Mouse (Mus musculus): ENCODE results near the gene Dgcr8.

Gene Dgcr8

DNA sequence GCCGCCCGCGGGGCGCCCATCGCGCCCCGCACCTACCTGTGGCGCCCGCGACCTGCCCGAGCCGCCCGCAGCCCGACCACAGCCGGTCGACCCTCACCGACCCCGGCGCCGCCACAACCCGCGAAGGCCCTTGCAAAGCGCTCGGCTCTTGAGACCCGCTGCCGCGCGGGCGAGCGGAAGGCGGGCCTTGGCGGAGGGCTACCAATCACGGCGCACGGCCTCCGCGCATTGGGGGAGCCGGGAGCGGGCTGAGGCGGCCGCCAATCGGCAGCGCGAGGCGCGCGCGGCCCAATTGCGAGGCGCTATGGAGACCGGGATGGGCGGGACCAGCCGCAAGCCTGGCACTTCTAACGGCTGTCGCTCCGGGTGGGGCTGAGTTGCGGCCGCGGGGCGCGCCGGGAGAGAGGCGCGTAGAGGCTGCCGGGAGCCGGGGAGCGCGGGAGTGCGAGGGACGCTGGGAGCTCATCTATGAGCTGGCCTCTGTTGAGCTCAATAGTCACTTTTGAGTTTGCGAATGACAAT lies at the start of gene Dgcr8:
Dgcr8 (minus strand) TSS at position 180 of the 522 bp plus-strand sequence.
- DNase-seq (ENCODE audit: low read depth) = peak; percentile 97

DNA sequence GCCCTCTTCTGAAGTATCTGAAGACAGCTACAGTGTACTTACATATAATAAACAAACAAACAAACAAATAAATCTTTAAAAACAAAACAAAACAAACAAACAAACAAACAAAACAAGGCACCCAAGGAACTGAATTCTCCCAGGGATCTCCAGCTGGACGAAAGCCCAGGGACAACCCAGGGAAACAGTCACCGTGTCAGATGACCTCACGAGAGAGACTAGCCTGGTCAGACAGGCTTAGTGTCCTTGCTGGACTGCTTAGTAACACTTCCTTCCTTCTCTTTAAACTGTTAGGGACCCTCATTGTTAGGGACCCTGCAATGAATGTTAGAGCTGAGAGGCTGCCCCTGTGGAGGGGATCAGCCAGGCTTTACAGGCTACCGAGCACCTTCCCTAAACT lies 48.2 kb upstream of the Dgcr8 start:
- no peak for DNase-seq (ENCODE audit: low read depth)

GRCm38 (mm10) chr16:18335981-18336380 lies 46.9 kb upstream of the Dgcr8 start:
- DNase-seq (ENCODE audit: low read depth) = no peak

GRCm38 (mm10) chr16:18333976-18334375 lies 44.9 kb upstream of the Dgcr8 start:
- no peak for DNase-seq (ENCODE audit: low read depth)

GRCm38 (mm10) chr16:18328524-18328923 lies 39.5 kb upstream of the Dgcr8 start:
- no peak for DNase-seq (ENCODE audit: low read depth)

- DNase-seq (ENCODE audit: low read depth) = no peak
Measured at GRCm38 (mm10) chr16:18327936-18328335, 38.9 kb upstream of the Dgcr8 start.

DNA sequence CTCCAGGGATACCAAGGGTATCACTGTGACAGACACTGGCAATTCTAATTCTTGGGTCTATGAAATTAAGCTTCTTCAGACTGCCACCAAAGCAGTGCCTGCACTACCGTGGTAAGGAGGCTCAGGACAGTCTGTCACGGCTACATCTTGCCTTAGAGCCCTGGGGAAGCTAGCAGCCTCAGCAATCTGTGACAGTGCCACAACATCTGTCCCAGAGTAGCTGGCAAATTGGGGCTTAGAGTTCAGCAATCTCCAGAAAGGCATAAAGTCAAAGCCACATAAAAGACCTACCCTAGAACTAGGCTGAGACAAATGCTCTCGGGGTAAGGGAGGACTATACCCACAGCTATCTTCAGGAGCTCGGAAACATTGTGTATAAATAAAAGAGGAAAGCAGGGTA lies 36.7 kb upstream of the Dgcr8 start:
- no peak for DNase-seq (ENCODE audit: low read depth)

DNA sequence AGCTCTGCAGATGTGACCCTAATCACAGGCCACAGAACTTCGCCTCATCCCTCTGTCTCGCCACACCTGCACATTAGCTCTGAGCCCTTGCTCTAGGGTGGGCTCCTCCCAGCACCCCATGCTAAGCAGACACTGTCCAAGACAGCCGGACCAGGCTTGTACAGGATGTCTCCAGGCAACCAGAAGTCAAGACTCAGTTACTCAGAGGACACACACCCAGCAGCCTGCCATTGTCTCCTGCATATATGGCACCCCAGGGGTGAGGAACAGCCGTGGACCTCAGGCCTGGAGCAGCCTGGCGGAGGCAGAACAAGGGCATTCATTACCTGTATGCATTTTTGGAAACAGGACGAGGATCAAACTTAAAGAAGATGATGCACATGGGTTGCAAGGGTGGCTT lies 35.0 kb upstream of the Dgcr8 start:
- DNase-seq (ENCODE audit: low read depth) = no peak

DNA sequence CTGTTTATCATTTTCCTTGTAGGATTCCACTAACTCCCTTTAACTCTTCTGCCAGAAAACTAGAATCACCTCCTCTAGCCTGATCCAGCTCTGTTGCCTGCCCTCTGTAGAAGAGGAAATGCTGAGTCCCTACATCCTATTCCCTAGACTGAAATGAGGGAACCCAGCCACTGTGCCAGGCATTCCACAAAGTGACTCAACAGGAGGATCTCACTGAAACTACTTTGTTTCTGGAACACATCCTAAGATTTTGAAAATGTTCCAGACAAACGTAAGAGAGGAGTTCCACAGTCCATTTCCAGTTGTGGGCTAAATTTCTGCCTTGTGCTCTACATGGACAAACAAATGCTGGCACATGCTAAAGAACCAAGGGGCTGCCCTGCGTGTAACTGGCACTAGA lies 34.4 kb upstream of the Dgcr8 start:
- DNase-seq (ENCODE audit: low read depth) = no peak

GRCm38 (mm10) chr16:18321443-18321842 lies 32.4 kb upstream of the Dgcr8 start:
- DNase-seq (ENCODE audit: low read depth) = no peak

- DNase-seq (ENCODE audit: low read depth) = no peak
Measured at GRCm38 (mm10) chr16:18318992-18319391, 29.9 kb upstream of the Dgcr8 start.

- DNase-seq (ENCODE audit: low read depth) = no peak
Measured at GRCm38 (mm10) chr16:18308159-18308558, 19.1 kb upstream of the Dgcr8 start.

DNA sequence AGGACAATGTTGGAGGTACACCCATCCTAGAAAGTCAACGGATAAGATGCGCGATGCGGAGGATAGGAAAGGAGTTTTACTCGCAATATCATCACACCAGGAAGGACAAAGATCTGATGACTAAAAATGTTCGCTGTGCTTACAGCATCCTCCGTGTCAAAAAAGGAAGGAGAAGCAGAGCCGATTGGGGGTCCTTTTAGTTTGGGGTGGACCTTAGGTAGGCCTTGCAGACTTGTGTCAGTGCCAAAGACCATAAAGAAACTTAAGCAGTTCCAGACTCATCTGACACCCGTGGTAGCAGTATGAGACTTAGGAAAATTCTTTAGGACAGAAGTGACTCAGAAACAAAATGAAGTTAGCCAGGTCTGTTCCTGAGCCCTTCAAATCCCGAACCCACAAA lies 568 bp upstream of the Dgcr8 start:
- DNase-seq (ENCODE audit: low read depth) = peak; percentile 29

DNA sequence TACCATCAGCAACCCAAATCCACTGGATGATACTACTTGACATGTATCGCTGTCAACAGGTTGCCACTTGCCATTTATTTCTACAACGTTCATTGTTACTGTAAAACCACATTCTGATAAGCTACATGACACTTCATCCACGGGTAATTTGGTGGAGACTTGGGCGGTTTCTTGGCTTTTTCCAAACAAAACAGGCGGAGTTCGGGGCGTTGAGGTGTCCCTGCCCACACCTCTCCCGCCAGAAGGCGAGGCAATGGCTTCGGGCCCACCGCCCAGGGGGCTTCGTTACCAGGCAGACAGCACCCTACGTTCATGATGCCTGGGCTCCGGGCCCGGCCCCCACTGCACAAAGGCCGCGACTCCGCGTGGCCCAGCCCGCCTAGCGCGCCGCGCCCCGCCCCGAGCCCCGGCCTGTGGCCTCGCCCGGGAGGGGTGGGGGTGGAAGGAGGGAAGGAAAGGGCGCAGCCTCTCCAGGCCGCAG lies 425 bp downstream of the Dgcr8 start:
- peak; percentile 86 for DNase-seq (ENCODE audit: low read depth)

DNA sequence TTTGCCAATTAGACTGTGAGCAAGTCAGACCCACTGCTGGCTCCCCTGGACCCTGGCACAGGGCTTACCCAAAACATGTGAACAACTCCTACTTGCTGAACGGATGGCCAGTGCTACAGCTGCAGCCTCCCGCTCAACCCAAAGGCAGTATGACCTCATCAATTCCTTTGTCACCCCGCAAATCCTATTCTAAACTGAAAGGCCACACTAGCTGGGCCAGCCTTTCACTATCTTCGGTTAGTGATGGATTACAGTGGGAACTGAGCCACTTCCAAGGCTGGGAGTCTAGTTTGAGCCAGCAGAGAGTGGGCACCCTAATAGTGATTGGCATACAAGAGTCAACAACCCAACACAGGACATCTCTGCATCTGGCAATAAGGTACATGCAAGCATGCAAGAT lies 880 bp downstream of the Dgcr8 start:
- no peak for DNase-seq (ENCODE audit: low read depth)

DNA sequence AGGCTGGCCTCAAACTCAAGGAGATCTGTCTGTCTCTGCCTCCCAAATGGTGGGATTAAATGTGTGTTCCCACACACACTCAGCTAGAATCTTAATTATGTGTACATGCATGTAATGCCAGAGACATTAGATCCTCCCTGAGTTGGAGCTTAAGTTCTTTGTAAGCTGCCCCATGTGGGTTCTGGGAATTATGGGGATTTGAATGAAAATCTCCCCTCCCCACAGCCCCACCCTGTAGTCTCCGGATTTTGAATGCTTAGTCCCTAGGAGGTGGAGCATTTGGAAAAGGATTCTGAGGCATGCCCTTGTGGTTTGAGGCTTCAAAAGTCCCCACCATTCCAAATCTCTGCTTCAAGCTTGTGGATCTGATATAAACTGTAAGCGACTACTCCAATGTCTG lies 13.9 kb downstream of the Dgcr8 start:
- no peak for DNase-seq (ENCODE audit: low read depth)

GRCm38 (mm10) chr16:18268182-18268581 lies 20.9 kb downstream of the Dgcr8 start:
- peak; percentile 42 for DNase-seq (ENCODE audit: low read depth)

GRCm38 (mm10) chr16:18265024-18265423 lies 24.0 kb downstream of the Dgcr8 start:
- no peak for DNase-seq (ENCODE audit: low read depth)

GRCm38 (mm10) chr16:18258221-18258620 lies 30.8 kb downstream of the Dgcr8 start, which contains the start of gene Gm49776:
Gm49776 (minus strand) TSS chr16:18258321.
- no peak for DNase-seq (ENCODE audit: low read depth)

DNA sequence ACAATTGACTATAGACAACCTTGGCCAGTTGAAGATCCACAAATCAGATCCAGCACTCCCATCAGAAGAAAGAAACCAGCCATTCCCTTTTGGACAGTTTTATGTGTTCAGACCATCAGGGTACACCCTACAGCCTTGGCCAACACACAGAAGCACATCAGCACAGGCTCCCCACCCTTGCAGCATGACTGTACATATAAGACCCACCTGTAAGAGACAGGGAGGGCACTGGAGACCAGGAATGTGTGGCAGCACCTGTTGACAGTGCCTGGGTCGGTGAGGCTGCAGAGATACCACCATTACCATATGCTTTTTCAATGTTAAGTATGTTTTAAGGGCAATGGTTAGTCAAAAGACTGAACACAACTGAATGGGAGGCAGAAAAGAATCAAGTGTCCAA lies 35.2 kb downstream of the Dgcr8 start:
- DNase-seq (ENCODE audit: low read depth) = no peak

DNA sequence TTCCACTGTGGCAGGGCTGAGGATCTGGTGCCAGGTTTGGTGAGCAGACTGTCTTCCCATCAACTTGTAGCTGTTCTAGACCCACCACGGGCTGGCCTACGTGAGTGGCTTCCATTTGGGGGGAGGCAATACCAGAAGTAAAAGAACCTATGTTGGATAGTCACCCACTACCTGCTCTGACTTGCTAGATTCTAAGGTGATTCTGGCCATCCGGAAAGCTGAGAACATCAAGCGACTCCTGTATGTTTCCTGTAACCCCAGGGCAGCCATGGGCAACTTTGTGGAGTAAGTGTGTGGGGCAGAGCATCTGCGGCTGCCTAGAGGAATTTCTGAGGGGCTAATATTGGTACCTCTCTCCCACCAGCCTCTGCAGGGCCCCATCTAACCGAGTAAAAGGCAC lies 36.3 kb downstream of the Dgcr8 start:
- no peak for DNase-seq (ENCODE audit: low read depth)

DNA sequence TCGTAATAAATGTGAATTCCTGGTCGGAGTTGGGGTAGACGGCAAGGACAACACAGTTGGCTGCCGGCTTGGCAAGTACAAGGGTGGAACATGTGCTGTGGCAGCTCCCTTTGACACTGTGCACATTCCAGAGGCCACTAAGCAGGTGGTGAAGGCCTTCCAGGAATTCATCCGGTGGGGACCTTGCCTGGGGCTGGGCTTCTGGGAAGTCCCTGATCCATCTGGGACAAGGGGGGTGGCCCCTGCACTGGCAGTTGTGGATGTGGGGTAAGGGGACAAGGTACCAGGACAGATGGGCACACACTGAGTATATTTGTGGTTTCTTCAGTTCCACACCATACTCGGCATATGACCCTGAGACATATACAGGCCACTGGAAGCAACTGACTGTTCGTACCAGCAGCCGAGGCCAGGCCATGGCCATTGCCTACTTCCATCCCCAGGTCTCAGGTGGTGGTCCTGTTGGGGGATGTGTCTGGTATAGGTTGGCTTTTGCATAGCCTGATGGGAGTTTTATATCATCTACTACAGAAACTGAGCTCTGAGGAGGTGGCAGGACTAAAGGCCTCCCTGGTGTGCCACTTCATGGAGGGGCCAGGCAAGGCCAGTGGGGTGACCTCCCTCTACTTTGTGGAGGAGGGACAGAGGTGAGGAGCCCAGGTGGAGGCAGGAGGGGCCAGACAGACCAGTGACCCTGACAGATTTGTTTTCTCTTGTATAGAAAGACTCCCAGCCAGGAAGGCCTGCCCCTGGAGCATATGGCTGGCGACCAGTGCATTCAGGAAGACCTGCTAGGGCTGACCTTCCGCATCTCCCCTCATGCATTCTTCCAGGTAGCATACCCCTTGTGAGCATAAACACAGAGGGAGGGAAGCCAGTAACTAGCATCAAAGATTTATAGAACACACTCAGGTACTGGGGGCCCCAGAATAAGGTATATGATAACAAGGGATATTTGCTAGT lies 37.9 kb downstream of the Dgcr8 start:
- DNase-seq (ENCODE audit: low read depth) = no peak

DNA sequence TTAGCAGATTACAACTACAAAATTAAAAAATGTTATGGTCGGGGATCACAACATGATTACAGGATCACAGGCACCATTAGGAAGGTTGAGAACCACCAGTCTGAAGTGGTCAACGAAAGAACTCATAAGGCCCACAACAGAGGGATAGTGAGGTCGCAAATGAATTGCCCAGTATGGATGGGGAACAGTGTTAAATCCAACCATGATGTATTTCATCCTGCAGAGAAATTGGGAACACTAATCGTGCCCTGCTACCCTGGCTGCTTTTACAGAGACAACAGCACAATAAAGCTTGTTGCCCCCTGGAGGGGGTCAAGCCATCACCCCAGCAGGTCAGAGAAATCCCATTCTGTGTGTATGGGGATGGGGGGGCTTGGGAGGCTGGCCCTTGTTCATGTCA lies 38.8 kb downstream of the Dgcr8 start:
- DNase-seq (ENCODE audit: low read depth) = no peak
